Mouse (Mus musculus) stomach, embryonic 15.5 days (tissue): ENCODE data around the gene Txndc12. TPM values are rescaled to one million over a fixed set of nuclear protein-coding genes. Genes with fewer than 3 reads are reported as not detected.
A peak's percentile ranks its signal among the peaks of the same experiment; 100 is the strongest.

Experiments used
- ATAC-seq: fragments of 200-750 bp; cut with Nextera tagmentation; 2 replicates; pipeline ENCODE4 v1.8.0; 2017; ENCODE audit warnings: low read depth, moderate number of reproducible peaks, moderate TSS enrichment; ENCODE audit not compliant: insufficient read depth, low FRiP score
- H3K27ac ChIP-seq: fragments of 300-500 bp; sonication (generic); 2 replicates; pipeline ENCODE4 v1.5.1; 2015; ENCODE audit warnings: mild to moderate bottlenecking, inconsistent platforms
- H3K27me3 ChIP-seq: fragments of 300-500 bp; sonication (generic); replicated peaks from 2 replicates; pipeline ENCODE4 v1.6.1; 2015; ENCODE audit warnings: inconsistent platforms
- H3K36me3 ChIP-seq: fragments of 300-500 bp; sonication (generic); 2 replicates; pipeline ENCODE4 v1.6.1; 2015; ENCODE audit warnings: inconsistent platforms
- H3K4me1 ChIP-seq: fragments of 300-500 bp; sonication (generic); 2 replicates; pipeline ENCODE4 v1.6.1; 2015; ENCODE audit warnings: inconsistent platforms
- H3K4me2 ChIP-seq: fragments of 300-500 bp; sonication (generic); 2 replicates; pipeline ENCODE4 v1.6.1; 2015; ENCODE audit warnings: mild to moderate bottlenecking, inconsistent platforms
- H3K4me3 ChIP-seq: fragments of 300-500 bp; sonication (generic); replicated peaks from 2 replicates; pipeline ENCODE4 v1.5.1; 2015; ENCODE audit warnings: inconsistent platforms
- H3K9ac ChIP-seq: fragments of 300-500 bp; sonication (generic); 2 replicates; pipeline ENCODE4 v1.6.1; 2015; ENCODE audit warnings: inconsistent platforms
- H3K9me3 ChIP-seq: fragments of 300-500 bp; sonication (generic); 2 replicates; pipeline ENCODE4 v1.6.1; 2016; ENCODE audit warnings: inconsistent platforms
- WGBS: fragments of 180-500 bp; shearing (Covaris S2); methylation state at CpG from one replicate; pipeline ENCODE4 v1.1.7; 2015; 5-methylcytosine and 5-hydroxymethylcytosine counted together
- polyA plus RNA-seq: library from polyadenylated mRNA; unstranded; fragments of >200 nt; fragmentation: Nextera tagmentation; extraction: Ambion mirVana; gene quantifications from 2 replicates; pipeline ENCODE4 v1.2.1, GENCODE M21; 2015

Txndc12 gene
- polyA plus RNA-seq, 1 experiment from 2014 or later, result 97.2 TPM

DNA sequence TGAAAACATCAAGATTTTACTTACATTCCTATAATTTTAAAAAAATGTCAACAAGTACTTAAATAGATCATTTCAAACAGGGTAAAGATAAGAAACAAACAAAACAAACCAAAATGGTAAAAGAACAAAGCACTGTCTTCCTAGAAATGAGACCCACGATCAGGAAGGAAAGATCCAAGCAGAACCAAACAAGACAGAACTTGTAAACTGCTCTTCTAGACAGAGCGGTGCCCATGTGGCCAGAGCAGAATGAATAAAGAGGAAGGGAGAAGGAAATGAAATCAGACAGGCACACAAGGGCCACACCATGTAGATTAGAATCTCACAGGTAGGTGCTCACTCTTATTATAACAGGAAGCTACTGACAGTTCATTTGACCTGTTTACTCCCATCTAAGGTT is 7.8 kb upstream of the Txndc12 start:
- Histone ChIP-seq H3K9ac (no peak overlapping the region), H3K9me3 (no peaks in the 10 kb centered on the region), H3K27me3 (no peaks in the 10 kb centered on the region), H3K4me3 (no peak overlapping the region), H3K36me3 (peaks cover 32% of the 10 kb centered on the region), H3K27ac (no peak overlapping the region), H3K4me1 (no peaks in the 10 kb centered on the region), H3K4me2 (no peak overlapping the region)
- ATAC-seq, result no peak
- 82% methylated on average over 2 of the region's 2 CpGs for WGBS

DNA sequence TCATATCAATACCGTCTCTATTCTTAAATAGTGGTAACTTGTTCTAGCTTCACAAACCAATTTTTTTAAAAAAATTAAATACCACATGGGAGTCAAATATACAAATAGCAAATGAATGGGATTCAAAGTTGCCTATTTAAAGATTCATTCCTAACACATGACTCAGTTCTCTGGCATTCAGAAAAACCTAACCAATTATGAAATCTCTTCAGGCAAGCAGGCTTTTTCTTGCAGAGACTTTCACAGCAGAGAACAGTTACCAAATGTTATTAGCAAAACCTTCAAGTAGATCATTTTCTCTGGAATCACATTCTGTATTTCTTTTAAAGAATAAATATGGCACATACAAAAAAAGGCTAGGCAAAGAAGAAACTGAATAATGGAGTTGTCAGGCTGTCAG is 3.7 kb upstream of the Txndc12 start:
- ATAC-seq, result no peak
- H3K9me3 ChIP-seq, result no peaks in the 10 kb centered on the region
- H3K27me3 ChIP-seq, result no peaks in the 10 kb centered on the region
- H3K36me3 ChIP-seq, result peaks cover 13% of the 10 kb centered on the region
- H3K4me3 ChIP-seq, result no peak overlapping the region
- H3K4me1 ChIP-seq, result peaks cover 8% of the 10 kb centered on the region; the same call in 1 of the 2 replicates
- no peak overlapping the region for H3K4me2 ChIP-seq
- no peak overlapping the region for H3K27ac ChIP-seq
- H3K9ac ChIP-seq, result no peak overlapping the region
- 73% methylated on average over 1 of the region's 1 CpGs for WGBS

DNA sequence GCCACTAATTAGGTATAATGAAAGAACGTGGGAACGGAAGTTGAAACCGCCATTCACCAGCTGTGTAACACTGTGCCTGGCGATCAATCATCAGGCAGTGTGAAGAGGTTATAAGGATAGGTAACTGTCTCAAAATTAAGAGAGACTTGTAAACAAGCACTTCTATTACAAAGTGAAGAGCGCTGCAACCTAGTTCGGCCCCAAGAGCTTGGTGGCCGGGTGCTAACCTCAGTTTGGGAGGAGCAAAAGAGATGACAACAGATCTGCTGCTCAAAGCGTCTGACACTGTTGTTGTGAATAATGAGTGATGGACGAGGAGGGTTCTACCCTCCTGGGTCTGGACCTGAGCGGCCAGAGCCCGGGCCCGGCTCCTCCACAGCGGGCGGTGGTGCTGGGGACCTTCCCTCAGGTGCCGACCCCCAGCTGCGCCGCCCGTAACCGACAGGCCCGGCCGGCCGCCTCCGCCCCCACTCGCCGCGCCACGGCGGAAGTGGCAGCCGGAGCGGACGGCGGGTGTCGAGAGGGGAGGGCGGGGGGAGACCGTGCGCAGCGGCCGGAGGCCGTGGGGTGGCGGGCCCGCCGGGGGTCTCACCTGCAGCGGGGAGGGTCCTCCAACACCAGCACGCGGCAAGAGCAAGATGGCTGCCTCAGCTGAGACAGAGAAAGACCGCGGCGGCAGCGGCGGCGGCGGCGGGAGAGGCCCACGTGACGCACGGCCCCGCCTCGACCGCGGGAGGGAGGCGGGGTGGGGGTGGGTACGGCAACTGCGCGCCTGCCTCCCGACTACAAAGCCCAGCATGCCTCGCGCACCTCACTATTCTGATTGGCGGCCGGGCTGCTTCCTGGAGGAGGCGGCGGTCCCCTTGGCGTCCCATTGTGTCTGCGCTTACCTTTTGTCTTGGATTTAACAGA is 1.2 kb upstream of the Txndc12 start, which contains the start of gene Btf3l4:
Gene Btf3l4 (minus strand): TSS at position 699 of the 912 bp plus-strand sequence.
- no peaks in the 10 kb centered on the region for H3K9me3 ChIP-seq
- H3K4me2 ChIP-seq, result peak within 1 kb of the TSS; percentile 76
- peak; percentile 95 for ATAC-seq
- no peaks in the 10 kb centered on the region for H3K27me3 ChIP-seq
- H3K36me3 ChIP-seq, result 0 out of 2 replicates have a peak, but pooled peaks cover 5% of the 10 kb centered on the region
- peak within 1 kb of the TSS; percentile 90 for H3K9ac ChIP-seq
- under 1% methylated on average over 57 of the region's 73 CpGs for WGBS
- peak within 1 kb of the TSS; percentile 89 for H3K4me3 ChIP-seq
- H3K27ac ChIP-seq, result peak within 1 kb of the TSS; percentile 99
- H3K4me1 ChIP-seq, result peaks cover 9% of the 10 kb centered on the region; the same call in 1 of the 2 replicates

DNA sequence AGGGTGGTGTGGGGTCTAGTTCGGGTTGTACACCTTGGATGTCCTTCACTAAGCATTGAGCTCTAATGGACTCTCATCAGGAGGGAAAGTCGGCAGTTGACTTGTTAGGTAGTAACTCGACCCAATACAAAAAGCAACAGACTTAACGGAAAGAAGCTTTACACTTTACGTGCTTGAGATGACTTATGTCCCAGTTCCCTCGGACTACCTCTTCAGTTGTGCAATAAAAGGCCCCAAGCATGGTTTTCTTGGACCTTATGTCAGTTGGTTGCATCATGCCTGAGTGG is 630 bp upstream of the Txndc12 start:
- peak overlapping the region; percentile 76 for H3K4me2 ChIP-seq
- H3K27me3 ChIP-seq, result no peaks in the 10 kb centered on the region
- 0 out of 2 replicates have a peak, but pooled peaks cover 5% of the 10 kb centered on the region for H3K36me3 ChIP-seq
- 0% methylated on average over 6 of the region's 6 CpGs for WGBS
- peak overlapping the region; percentile 99 for H3K27ac ChIP-seq
- H3K4me1 ChIP-seq, result peaks cover 9% of the 10 kb centered on the region; the same call in 1 of the 2 replicates
- H3K4me3 ChIP-seq, result peak overlapping the region; percentile 89
- no peak for ATAC-seq
- H3K9me3 ChIP-seq, result no peaks in the 10 kb centered on the region
- H3K9ac ChIP-seq, result peak overlapping the region; percentile 54

DNA sequence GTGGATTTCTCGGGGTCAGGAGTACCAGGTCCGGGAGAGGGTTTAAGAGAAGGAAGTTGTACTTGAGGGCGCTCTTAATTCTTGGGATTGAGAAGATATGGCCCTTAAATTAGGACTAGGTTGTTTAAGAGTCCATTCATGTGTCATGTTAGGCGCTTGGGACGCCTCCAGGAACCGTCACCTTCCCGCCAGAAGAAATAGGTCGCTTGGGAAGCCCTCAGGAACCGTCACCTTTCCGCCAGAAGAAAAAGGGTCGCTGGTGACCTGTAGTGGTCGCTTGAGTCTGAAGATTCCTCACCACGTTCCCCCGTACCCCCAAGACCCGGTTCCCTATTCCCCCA is 540 bp downstream of the Txndc12 start:
- H3K9me3 ChIP-seq, result no peaks in the 10 kb centered on the region
- H3K27ac ChIP-seq, result peak overlapping the region; percentile 99
- no peaks in the 10 kb centered on the region for H3K27me3 ChIP-seq
- H3K4me1 ChIP-seq, result peaks cover 9% of the 10 kb centered on the region; the same call in 1 of the 2 replicates
- peak overlapping the region; percentile 30 for H3K9ac ChIP-seq
- WGBS, result 0% methylated on average over 15 of the region's 15 CpGs
- H3K4me2 ChIP-seq, result peak overlapping the region; percentile 76
- 0 out of 2 replicates have a peak, but pooled peaks cover 3% of the 10 kb centered on the region for H3K36me3 ChIP-seq
- peak overlapping the region; percentile 89 for H3K4me3 ChIP-seq
- ATAC-seq, result no peak

DNA sequence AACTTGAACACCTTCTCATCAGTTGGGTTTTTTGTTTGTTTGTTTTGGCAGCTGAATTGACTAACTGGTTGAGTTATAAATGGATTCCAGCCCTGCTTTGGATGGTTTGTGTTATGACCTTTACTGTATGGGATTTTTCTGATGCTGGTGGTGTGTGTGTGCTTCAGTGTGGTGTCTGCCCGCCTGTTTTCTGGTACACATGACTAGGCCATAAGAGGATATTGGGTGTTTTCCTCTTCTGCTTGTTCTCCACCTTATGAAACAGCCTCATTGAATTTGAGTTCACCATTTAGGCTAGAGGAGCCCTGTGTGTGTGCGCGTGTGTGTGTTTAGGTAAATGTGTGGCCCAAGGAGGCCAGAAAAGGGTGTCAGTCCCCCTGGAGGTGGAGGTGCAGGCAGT is 1.1 kb downstream of the Txndc12 start:
- no peak for ATAC-seq
- H3K4me2 ChIP-seq, result peak overlapping the region; percentile 76
- no peaks in the 10 kb centered on the region for H3K27me3 ChIP-seq
- no peaks in the 10 kb centered on the region for H3K36me3 ChIP-seq
- WGBS, result 39% methylated on average over 3 of the region's 3 CpGs
- H3K4me3 ChIP-seq, result peak overlapping the region; percentile 89
- peak overlapping the region; percentile 30; the same call in 1 of the 2 replicates for H3K9ac ChIP-seq
- peaks cover 9% of the 10 kb centered on the region; the same call in 1 of the 2 replicates for H3K4me1 ChIP-seq
- peak overlapping the region; percentile 99; the same call in 1 of the 2 replicates for H3K27ac ChIP-seq
- H3K9me3 ChIP-seq, result no peaks in the 10 kb centered on the region

DNA sequence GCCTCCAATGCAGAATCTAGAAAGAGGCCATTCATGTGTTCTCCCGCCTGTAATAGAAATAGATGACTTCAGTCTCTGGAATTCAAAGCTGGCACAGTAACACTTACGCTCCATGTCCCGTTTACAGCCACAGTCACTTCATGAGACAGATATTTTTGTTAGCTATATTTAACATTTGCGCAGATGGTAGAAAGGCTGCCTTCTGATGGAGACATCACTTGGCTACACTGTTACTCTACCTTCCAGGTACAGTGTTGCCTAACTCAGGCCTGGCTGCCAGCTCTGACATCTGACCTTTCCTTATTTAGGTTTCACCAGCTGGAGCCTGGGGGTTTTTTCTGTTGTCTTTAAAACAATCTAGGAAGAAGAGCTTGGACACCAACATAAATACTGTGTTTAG is 3.6 kb downstream of the Txndc12 start:
- no peak overlapping the region for H3K27ac ChIP-seq
- ATAC-seq, result no peak
- H3K4me2 ChIP-seq, result no peak overlapping the region

DNA sequence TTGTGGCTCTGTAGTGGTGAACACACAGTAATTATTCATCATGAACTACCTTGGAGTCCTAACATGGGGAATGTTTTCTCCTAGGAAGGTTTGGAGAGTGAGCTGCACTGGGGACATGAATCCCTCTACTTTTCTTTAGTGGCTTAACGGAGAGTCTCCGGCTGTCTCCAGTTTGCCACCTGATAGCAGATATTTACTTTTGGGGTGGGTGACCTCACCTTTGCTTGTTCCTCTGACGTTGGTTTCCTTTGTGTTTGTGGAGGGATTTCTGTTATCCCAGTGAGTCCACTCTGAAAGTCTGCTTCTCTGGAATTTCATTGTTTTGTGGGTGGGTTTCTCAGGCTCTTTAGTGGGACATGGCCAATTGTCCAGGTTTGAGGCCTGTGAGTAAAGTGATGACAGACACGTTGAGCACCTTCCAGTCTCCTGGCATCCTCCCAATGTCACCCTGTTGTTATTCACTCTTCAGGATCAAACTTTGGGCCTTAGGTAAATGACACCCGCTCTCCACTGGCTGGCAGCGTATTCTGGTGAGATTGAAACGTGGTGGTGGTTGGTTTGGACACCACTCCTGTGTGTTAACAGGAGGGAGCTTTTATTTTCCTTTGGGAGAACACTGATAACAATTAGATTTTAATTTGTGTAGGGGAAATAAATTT is 7.6 kb downstream of the Txndc12 start:
- no peaks in the 10 kb centered on the region for H3K27me3 ChIP-seq
- H3K9ac ChIP-seq, result no peak overlapping the region
- H3K4me2 ChIP-seq, result no peak overlapping the region
- no peak overlapping the region for H3K27ac ChIP-seq
- no peaks in the 10 kb centered on the region for H3K4me1 ChIP-seq
- H3K36me3 ChIP-seq, result no peaks in the 10 kb centered on the region
- H3K4me3 ChIP-seq, result no peak overlapping the region
- peak; percentile 65; the same call in 1 of the 2 replicates for ATAC-seq
- H3K9me3 ChIP-seq, result no peaks in the 10 kb centered on the region
- WGBS, result 65% methylated on average over 7 of the region's 7 CpGs

More for the DNA sequence above, 3.6 kb downstream of the Txndc12 start:
- Histone ChIP-seq H3K36me3 (no peaks in the 10 kb centered on the region), H3K27me3 (no peaks in the 10 kb centered on the region), H3K4me3 (no peak overlapping the region), H3K4me1 (peaks cover 5% of the 10 kb centered on the region; the same call in 1 of the 2 replicates), H3K9ac (no peak overlapping the region), H3K9me3 (no peaks in the 10 kb centered on the region)
- WGBS, result 67% methylated on average over 4 of the region's 4 CpGs

DNA sequence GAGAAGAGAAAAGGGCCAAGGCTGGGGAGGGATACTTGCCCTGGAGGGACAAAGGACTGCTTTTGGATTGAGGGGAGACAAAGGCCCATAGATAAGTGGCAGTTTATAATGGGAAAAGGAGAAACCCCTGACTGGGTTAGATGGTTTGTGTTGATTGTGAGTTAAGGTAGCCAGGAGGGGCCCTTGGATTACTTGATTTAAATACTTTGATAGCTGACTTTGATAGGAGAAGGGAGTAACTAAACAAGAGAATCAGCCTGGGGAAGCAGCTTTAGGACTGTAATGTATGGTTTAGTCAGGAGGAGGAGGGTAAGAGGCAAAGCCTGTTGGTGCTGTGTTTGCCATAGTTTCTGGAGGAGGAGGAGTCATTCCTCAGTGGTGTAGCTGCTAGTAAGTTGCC is 8.9 kb downstream of the Txndc12 start:
- Histone ChIP-seq H3K4me3 (no peak overlapping the region), H3K9ac (no peak overlapping the region), H3K9me3 (no peaks in the 10 kb centered on the region), H3K27me3 (no peaks in the 10 kb centered on the region), H3K36me3 (no peaks in the 10 kb centered on the region), H3K4me1 (no peaks in the 10 kb centered on the region), H3K27ac (no peak overlapping the region; the same call in 1 of the 2 replicates), H3K4me2 (no peak overlapping the region)
- ATAC-seq, result no peak

DNA sequence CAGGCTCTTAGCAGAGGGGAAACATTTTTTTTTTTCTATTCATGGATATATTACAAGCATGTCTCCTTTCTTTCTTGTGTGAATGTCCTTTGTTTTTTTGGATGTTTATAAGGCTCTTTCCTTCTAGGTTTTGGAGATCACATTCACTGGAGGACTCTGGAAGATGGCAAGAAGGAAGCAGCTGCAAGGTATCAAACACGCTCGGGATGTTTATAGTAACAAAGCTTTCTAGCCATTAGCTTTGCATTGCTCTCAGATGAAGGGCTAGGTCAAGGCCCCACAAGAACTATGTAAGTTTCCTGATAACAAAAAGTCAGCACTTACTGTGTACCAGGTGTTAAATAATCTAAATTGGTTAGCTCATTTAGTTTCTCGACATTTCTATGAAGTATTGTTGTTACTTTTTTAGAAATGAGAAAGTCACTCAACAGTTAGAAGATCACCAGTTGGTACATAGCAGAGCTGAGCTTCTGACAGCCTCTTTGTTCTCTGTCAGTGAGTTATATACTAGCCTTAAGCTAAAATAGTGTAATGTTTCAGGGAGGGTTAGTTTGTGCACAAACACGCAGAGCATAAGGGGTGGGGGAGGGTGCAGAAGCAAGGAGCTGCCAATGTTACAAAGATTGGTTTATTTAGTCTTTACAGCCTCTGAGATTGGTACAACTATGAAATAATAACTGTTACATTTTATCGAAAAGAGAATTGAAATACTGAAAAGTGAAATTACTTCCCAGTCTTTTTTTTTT is 11.6 kb downstream of the Txndc12 start:
- Histone ChIP-seq H3K9ac (no peak overlapping the region), H3K36me3 (no peaks in the 10 kb centered on the region), H3K27me3 (no peaks in the 10 kb centered on the region), H3K9me3 (no peaks in the 10 kb centered on the region), H3K4me3 (no peak overlapping the region), H3K4me2 (no peak overlapping the region), H3K4me1 (peaks cover 6% of the 10 kb centered on the region; the same call in 1 of the 2 replicates), H3K27ac (peak overlapping the region; percentile 31; the same call in 1 of the 2 replicates)
- 33% methylated on average over 5 of the region's 5 CpGs for WGBS
- ATAC-seq, result no peak

DNA sequence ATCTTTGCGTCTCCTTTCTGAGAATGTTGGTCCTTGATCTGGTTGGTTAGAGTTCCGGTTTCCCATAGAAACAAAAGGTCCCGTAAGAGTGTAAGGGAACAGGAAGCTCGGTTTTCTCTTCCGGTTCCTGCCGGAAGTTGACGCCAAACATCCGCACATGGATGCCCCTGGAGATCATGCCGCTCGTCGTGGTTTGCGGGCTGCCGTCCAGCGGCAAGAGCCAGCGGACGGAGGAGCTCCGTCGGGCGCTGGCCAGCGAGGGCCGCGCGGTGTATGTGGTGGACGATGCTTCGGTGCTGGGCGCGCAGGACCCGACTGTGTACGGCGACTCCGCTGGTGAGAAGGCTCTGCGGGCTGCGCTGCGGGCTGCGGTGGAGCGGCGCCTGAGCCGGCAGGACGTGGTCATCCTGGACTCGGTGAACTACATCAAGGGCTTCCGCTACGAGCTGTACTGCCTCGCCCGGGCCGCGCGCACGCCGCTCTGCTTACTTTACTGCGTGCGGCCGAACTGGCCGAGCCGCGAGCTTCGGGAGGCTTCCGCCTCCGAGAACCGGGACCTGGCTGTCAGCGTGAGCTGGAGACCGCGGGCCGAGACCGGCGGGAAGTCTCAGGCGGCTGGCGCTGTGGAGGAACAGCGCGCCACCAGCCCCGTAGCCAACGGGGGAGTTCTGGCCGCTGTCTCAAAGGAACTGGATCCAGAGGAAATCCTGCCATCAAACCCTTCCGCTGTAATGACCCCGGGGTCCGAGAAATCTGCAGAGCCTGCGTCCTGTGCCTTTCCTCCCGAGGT is 13.5 kb downstream of the Txndc12 start, which contains the start of gene Kti12:
Gene Kti12 (plus strand): TSS at position 71 of the 790 bp plus-strand sequence.
- under 1% methylated on average over 77 of the region's 77 CpGs for WGBS

More for the DNA sequence above, 13.5 kb downstream of the Txndc12 start, which contains the start of gene Kti12:
- H3K4me3 ChIP-seq, result peak within 1 kb of the TSS; percentile 81
- H3K4me1 ChIP-seq, result peaks cover 6% of the 10 kb centered on the region; the same call in 1 of the 2 replicates
- peak; percentile 87 for ATAC-seq
- H3K27me3 ChIP-seq, result no peaks in the 10 kb centered on the region
- peak within 1 kb of the TSS; percentile 79 for H3K4me2 ChIP-seq
- peak within 1 kb of the TSS; percentile 88 for H3K27ac ChIP-seq
- H3K9ac ChIP-seq, result peak within 1 kb of the TSS; percentile 58
- no peaks in the 10 kb centered on the region for H3K36me3 ChIP-seq
- H3K9me3 ChIP-seq, result no peaks in the 10 kb centered on the region
